Mouse (Mus musculus) limb, embryonic 11.5 days (tissue): Measurements from ENCODE around the gene Rsph9. TPM values are rescaled to one million over a fixed set of nuclear protein-coding genes. Genes with fewer than 3 reads are reported as not detected.
A peak's percentile ranks its signal among the peaks of the same experiment; 100 is the strongest.

Experiments
- ATAC-seq: fragments of 200-750 bp; cut with Nextera tagmentation; 2 replicates; pipeline ENCODE4 v1.8.0; 2017; ENCODE audit warnings: low read depth; ENCODE audit not compliant: insufficient number of reproducible peaks, low FRiP score, low TSS enrichment
- DNase-seq: peaks from one replicate; pipeline ENCODE4 v3.0.0-alpha.2; 2015; ENCODE audit warnings: low spot score
- H3K27ac ChIP-seq: fragments of 300-500 bp; sonication (generic); replicated peaks from 2 replicates; pipeline ENCODE4 v1.5.1; 2014; ENCODE audit warnings: low read depth, mild to moderate bottlenecking, low read length
- H3K27me3 ChIP-seq: fragments of 300-500 bp; sonication (generic); 2 replicates; pipeline ENCODE4 v1.6.1; 2014; ENCODE audit warnings: mild to moderate bottlenecking, low read length, mixed read lengths; ENCODE audit not compliant: control insufficient read depth, insufficient read depth
- H3K36me3 ChIP-seq: fragments of 300-500 bp; sonication (generic); 2 replicates; pipeline ENCODE4 v1.6.1; 2014; ENCODE audit warnings: mild to moderate bottlenecking, low read length, moderate library complexity, mixed read lengths; ENCODE audit not compliant: control insufficient read depth, insufficient read depth
- H3K4me1 ChIP-seq: fragments of 300-500 bp; sonication (generic); 2 replicates; pipeline ENCODE4 v1.6.1; 2014; ENCODE audit warnings: low read length, mixed read lengths; ENCODE audit not compliant: control insufficient read depth, insufficient read depth
- H3K4me2 ChIP-seq: fragments of 300-500 bp; sonication (generic); 2 replicates; pipeline ENCODE4 v1.6.1; 2014; ENCODE audit warnings: low read depth, mild to moderate bottlenecking, moderate library complexity; ENCODE audit not compliant: severe bottlenecking
- H3K4me3 ChIP-seq: fragments of 300-500 bp; sonication (generic); 2 replicates; pipeline ENCODE4 v1.5.1; 2014; ENCODE audit warnings: low read depth, low read length
- H3K9ac ChIP-seq: fragments of 300-500 bp; sonication (generic); 2 replicates; pipeline ENCODE4 v1.6.1; 2014; ENCODE audit warnings: mild to moderate bottlenecking, low read length
- H3K9me3 ChIP-seq: fragments of 300-500 bp; sonication (generic); 2 replicates; pipeline ENCODE4 v1.6.1; 2016; ENCODE audit warnings: low read length; ENCODE audit not compliant: control insufficient read depth
- WGBS: fragments of 180-500 bp; shearing (Covaris S2); extraction: QIAGEN DNeasy Blood & Tissue Kit; methylation state at CpG from one replicate; pipeline ENCODE4 v1.1.7; 2014; 5-methylcytosine and 5-hydroxymethylcytosine counted together
- polyA plus RNA-seq: library from polyadenylated mRNA; unstranded; fragments of >200 nt; fragmentation: Nextera tagmentation; extraction: Ambion mirVana; gene quantifications from 2 replicates; pipeline ENCODE4 v1.2.1, GENCODE M21; 2014

The Rsph9 gene
- 12.1 and 13.1 TPM in 2 replicates for polyA plus RNA-seq

DNA sequence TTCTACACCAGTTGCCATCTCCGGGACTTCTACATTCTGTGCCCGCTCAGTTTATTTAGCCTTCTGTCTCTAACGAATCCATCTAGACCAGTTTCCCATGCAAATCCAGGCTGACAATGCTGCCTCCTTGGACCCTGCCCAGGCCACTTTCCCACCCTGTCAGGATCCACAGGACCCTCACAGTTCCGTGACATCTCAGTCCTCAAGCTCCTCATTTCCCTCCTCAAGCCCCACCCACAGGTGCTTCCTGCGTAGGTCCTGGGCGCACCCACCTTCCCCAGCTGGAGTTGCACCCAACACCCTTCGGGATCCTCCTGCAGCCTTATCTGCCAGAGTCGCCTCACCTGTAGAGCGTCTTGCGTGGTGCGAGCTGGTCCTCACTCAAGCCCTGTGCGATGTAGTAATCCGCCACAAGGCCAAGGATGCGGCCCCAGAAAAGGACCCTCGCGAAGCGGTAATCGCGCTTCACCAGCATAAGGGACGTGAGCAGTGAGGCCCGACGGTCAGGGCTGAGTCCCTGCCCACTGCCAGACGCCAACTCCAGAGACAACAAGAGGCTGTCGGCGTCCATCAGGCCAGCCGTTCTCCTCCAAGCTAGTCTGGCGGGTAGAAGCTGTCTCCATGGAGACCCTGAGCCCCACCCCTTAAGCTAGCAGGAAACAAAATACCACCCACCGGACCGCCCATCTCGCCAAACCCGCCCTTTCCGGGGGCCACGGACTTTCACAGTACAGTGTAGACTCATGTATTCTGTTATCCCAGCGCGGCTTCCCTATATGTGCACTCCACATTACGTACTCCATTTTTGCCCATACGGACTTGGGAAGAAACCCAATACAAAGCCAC, at the start of gene Rsph9:
Gene Rsph9 (minus strand): TSS at position 639 of the 846 bp plus-strand sequence.
- H3K9me3 ChIP-seq = no peaks in the 10 kb centered on the region
- peak; percentile 88 for DNase-seq
- peak within 1 kb of the TSS; percentile 46 for H3K4me3 ChIP-seq
- H3K27ac ChIP-seq = no peak within 1 kb of the TSS; the same call in 1 of the 2 replicates
- peak; percentile 88 for ATAC-seq
- peak within 1 kb of the TSS; percentile 87 for H3K4me2 ChIP-seq
- H3K4me1 ChIP-seq = peaks cover 6% of the 10 kb centered on the region
- 7% methylated on average over 37 of the region's 37 CpGs for WGBS
- H3K27me3 ChIP-seq = no peaks in the 10 kb centered on the region
- H3K36me3 ChIP-seq = peaks cover 4% of the 10 kb centered on the region; the same call in 1 of the 2 replicates
- H3K9ac ChIP-seq = peak within 1 kb of the TSS; percentile 51

DNA sequence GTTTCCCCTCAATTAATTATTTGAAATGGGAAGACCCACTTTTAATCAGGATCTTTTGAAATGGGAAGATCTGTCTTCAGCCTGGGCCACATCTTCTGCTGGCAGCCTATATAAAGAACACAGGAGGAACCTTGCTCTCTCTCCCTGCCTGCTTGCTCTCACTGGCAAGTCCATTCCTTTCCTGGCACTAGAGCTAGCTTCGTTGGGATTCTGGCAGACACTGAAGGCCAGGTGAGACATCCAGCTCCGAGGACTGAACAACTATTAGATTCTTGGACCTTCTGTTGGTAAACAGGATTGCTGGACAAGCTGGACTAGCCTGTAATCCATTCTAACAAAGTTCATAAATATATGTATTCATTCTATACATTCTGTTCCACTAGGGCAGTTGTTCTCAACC, 44.8 kb upstream of the Rsph9 start:
- peaks cover 15% of the 10 kb centered on the region; the same call in 1 of the 2 replicates for H3K36me3 ChIP-seq
- no peaks in the 10 kb centered on the region for H3K27me3 ChIP-seq
- H3K4me1 ChIP-seq = no peaks in the 10 kb centered on the region
- ATAC-seq = no peak
- WGBS = 94% methylated on average over 2 of the region's 2 CpGs
- no peak overlapping the region for H3K9ac ChIP-seq
- no peak overlapping the region for H3K4me2 ChIP-seq
- no peaks in the 10 kb centered on the region for H3K9me3 ChIP-seq
- no peak overlapping the region for H3K27ac ChIP-seq
- no peak overlapping the region for H3K4me3 ChIP-seq
- no peak for DNase-seq

DNA sequence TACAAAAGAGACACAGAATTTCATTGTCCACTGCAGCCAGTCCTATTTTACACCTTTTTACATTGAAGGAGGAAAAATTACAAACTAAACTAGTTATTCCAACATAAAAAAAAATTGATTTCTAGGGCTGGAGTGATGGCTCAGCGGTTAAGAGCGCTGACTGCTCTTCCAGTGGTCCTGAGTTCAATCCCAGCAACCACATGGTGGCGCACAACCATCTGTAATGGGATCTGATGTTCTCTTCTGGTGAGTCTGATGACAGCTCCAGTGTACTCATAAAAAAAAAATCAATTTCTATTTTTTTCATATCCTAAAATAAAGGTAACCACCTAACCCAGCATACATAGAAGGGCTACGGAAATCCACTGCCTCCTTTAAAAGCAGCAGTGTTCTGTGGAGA, 38.3 kb upstream of the Rsph9 start:
- ATAC-seq (no peak), DNase-seq (no peak)
- 90% methylated on average over 4 of the region's 4 CpGs for WGBS
- Histone ChIP-seq H3K4me3 (no peak overlapping the region), H3K4me2 (no peak overlapping the region), H3K27ac (no peak overlapping the region), H3K27me3 (no peaks in the 10 kb centered on the region), H3K4me1 (no peaks in the 10 kb centered on the region), H3K9ac (no peak overlapping the region), H3K36me3 (peaks cover 23% of the 10 kb centered on the region; the same call in 1 of the 2 replicates), H3K9me3 (no peaks in the 10 kb centered on the region)

DNA sequence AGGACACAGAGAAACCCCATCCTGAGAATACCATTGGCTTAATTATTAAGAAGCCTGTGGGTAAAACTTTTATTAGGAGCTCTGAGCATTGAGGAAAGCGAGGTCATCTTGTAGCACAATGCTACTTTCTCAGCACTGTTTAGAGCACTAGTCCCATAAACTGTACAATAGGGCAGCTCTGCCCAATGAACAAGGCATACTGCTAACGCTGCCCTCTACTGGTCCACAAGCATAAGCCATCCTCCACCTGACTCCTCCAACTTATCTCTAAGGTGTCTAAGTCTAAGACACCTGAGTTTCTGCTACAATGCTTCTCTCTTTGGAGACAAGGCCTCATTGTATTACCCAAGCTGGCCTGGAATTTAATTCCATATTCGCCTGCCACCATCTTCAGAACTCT, 26.5 kb upstream of the Rsph9 start:
- no peak for DNase-seq
- H3K36me3 ChIP-seq = peaks cover 31% of the 10 kb centered on the region

DNA sequence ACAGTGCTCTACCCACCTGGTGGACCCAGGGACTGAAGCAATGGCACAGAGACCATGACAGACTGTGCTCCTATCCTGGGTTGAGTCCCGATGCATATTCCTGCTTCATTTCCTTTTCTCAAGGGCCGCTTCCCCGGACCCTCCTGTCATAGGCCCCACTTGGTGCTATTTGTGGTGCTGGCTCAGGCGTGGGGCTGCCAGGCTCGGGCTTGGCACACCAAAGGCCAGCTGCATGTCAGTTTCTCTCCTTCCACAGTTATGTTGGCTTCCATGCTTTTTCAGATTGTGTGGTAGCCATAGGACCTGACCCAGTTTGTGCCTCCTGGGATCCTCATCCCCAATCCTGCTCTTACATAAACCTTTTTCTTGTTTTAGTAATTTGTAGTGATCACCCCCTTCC, 24.8 kb upstream of the Rsph9 start:
- WGBS = 93% methylated on average over 5 of the region's 5 CpGs
- no peak for DNase-seq
- H3K36me3 ChIP-seq = peaks cover 40% of the 10 kb centered on the region
- ATAC-seq = no peak
- no peak overlapping the region for H3K4me3 ChIP-seq
- no peaks in the 10 kb centered on the region for H3K4me1 ChIP-seq
- H3K4me2 ChIP-seq = no peak overlapping the region
- no peaks in the 10 kb centered on the region for H3K9me3 ChIP-seq
- H3K27ac ChIP-seq = no peak overlapping the region
- H3K27me3 ChIP-seq = no peaks in the 10 kb centered on the region
- no peak overlapping the region for H3K9ac ChIP-seq

More for the DNA sequence above, 26.5 kb upstream of the Rsph9 start:
- 73% methylated on average over 3 of the region's 3 CpGs for WGBS
- H3K4me3 ChIP-seq = no peak overlapping the region
- H3K4me2 ChIP-seq = no peak overlapping the region
- H3K4me1 ChIP-seq = no peaks in the 10 kb centered on the region
- H3K9ac ChIP-seq = no peak overlapping the region
- ATAC-seq = no peak
- H3K27me3 ChIP-seq = no peaks in the 10 kb centered on the region
- H3K27ac ChIP-seq = no peak overlapping the region
- H3K9me3 ChIP-seq = no peaks in the 10 kb centered on the region

DNA sequence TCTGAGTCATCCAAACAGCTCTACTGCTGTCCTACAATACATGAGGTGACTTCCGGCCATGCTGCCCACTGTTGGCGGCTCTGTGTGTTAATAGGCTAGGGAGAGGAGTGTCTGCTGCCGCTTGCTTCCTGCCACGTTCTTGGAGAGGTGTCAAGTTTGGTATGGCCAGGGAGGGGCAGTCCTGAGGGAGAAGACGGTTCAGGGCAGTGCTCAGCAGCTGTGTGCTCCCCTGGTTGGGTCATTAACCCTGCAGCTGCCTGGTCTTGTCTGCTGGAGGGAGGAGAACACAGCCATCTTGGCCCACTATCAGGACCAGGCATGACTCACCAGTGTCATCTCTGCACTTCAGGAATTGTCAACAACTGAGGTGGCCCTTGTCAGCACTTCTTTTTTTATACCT, 24.3 kb upstream of the Rsph9 start:
- H3K27ac ChIP-seq = no peak overlapping the region
- DNase-seq = no peak

DNA sequence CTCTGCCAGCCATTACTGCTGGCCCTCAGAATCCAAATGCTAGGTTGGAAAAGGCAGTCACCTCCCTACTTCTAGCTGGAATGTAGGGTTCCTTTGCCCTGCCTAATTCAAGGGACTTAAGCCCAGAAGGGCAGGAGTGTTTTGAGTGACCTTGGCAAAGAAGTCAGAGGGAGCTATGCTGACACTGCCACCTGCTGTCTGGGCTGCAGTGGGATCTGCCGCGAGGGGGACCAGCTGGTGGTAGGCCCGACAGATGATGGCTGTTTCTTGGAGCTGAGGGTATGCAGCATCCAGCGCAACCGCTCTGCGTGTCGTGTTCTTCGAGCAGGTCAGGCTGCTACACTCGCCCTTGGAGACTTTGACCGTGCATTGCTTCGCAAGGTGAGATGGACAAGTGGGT, 23.0 kb upstream of the Rsph9 start:
- Histone ChIP-seq H3K36me3 (peaks cover 40% of the 10 kb centered on the region), H3K9ac (no peak overlapping the region), H3K27ac (no peak overlapping the region), H3K27me3 (no peaks in the 10 kb centered on the region), H3K9me3 (no peaks in the 10 kb centered on the region), H3K4me3 (no peak overlapping the region), H3K4me2 (no peak overlapping the region), H3K4me1 (no peaks in the 10 kb centered on the region; the same call in 1 of the 2 replicates)
- DNase-seq (no peak), ATAC-seq (no peak)
- 89% methylated on average over 11 of the region's 11 CpGs for WGBS

More for the DNA sequence above, 24.3 kb upstream of the Rsph9 start:
- Histone ChIP-seq H3K9me3 (no peaks in the 10 kb centered on the region), H3K4me3 (no peak overlapping the region), H3K36me3 (peaks cover 40% of the 10 kb centered on the region), H3K9ac (no peak overlapping the region), H3K4me1 (no peaks in the 10 kb centered on the region), H3K27me3 (no peaks in the 10 kb centered on the region), H3K4me2 (no peak overlapping the region)
- no peak for ATAC-seq
- WGBS = 52% methylated on average over 5 of the region's 5 CpGs

DNA sequence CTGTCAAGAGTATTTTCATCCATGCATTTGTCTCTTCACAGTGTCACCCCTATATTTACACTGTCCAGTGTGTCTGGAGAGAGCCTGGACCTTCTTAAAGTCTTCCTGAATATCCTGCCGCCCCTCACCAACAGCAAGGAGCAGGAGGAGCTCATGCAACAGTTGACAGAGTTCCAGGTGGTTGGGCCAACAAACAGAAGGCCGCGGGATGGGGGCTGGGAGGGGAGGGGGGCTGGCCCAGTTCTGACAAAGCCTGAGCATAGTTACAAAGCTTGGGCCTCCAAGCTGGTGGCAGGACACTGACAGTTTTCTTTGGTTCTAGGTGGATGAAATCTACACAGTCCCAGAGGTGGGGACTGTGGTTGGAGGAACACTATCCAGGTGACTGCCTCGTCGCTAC, 22.3 kb upstream of the Rsph9 start:
- Histone ChIP-seq H3K9me3 (no peaks in the 10 kb centered on the region), H3K27me3 (no peaks in the 10 kb centered on the region), H3K27ac (no peak overlapping the region), H3K4me3 (no peak overlapping the region), H3K9ac (no peak overlapping the region), H3K36me3 (peaks cover 40% of the 10 kb centered on the region), H3K4me1 (no peaks in the 10 kb centered on the region; the same call in 1 of the 2 replicates), H3K4me2 (no peak overlapping the region)
- ATAC-seq (no peak), DNase-seq (no peak)
- WGBS = 91% methylated on average over 5 of the region's 5 CpGs
